Mouse (Mus musculus): ENCODE results near the gene Gm20517. TPM values are rescaled to one million over a fixed set of nuclear protein-coding genes. Genes with fewer than 3 reads are reported as not detected.

Gene Gm20517
- polyA plus RNA-seq, 1 experiment from 2014 or later = 1.8 TPM

- Histone ChIP-seq H3K9me3 (no peaks in the 10 kb centered on the region), H3K27me3 (peaks cover 31% of the 10 kb centered on the region), H3K4me2 (replicated peaks) (no peak overlapping the region), H3K4me3 (no peak overlapping the region), H3K27ac (no peak overlapping the region), H3K9ac (no peak overlapping the region), H3K4me1 (peaks cover 9% of the 10 kb centered on the region; the same call in 1 of the 2 replicates), H3K36me3 (peaks cover 35% of the 10 kb centered on the region)
- WGBS = 63% methylated on average over 1 of the region's 1 CpGs
- ATAC-seq (ENCODE audit: low FRiP score, low read depth) = no peak
Observed at GRCm38 (mm10) chr17:47706196-47706595, 94.8 kb downstream of the Gm20517 start.

- Histone ChIP-seq H3K9me3 (no peaks in the 10 kb centered on the region), H3K27ac (no peak overlapping the region), H3K9ac (no peak overlapping the region), H3K4me1 (peaks cover 5% of the 10 kb centered on the region; the same call in 1 of the 2 replicates), H3K4me2 (replicated peaks) (no peak overlapping the region), H3K27me3 (peaks cover 17% of the 10 kb centered on the region), H3K36me3 (peaks cover 17% of the 10 kb centered on the region), H3K4me3 (no peak overlapping the region)
- ATAC-seq (ENCODE audit: low FRiP score, low read depth) = no peak
- 70% methylated on average over 3 of the region's 3 CpGs for WGBS
Observed at GRCm38 (mm10) chr17:47707961-47708360, 96.6 kb downstream of the Gm20517 start.

- Histone ChIP-seq H3K27ac (no peak overlapping the region), H3K4me3 (no peak overlapping the region), H3K4me2 (replicated peaks) (no peak overlapping the region), H3K36me3 (peaks cover 7% of the 10 kb centered on the region; the same call in 1 of the 2 replicates), H3K4me1 (no peaks in the 10 kb centered on the region; the same call in 1 of the 2 replicates), H3K9me3 (no peaks in the 10 kb centered on the region), H3K27me3 (peaks cover 7% of the 10 kb centered on the region; the same call in 1 of the 2 replicates), H3K9ac (no peak overlapping the region)
- 74% methylated on average over 4 of the region's 4 CpGs for WGBS
- ATAC-seq (ENCODE audit: low FRiP score, low read depth) = no peak
Observed at GRCm38 (mm10) chr17:47708972-47709371, 97.6 kb downstream of the Gm20517 start.

GRCm38 (mm10) chr17:47710036-47710435, 98.6 kb downstream of the Gm20517 start:
- Histone ChIP-seq H3K27ac (no peak overlapping the region), H3K27me3 (no peaks in the 10 kb centered on the region), H3K9me3 (no peaks in the 10 kb centered on the region), H3K4me1 (no peaks in the 10 kb centered on the region; the same call in 1 of the 2 replicates), H3K9ac (no peak overlapping the region), H3K4me2 (replicated peaks) (no peak overlapping the region), H3K36me3 (0 out of 2 replicates have a peak, but pooled peaks cover 2% of the 10 kb centered on the region), H3K4me3 (no peak overlapping the region)
- 61% methylated on average over 3 of the region's 3 CpGs for WGBS
- no peak for ATAC-seq (ENCODE audit: low FRiP score, low read depth)

- WGBS = 77% methylated on average over 6 of the region's 6 CpGs
- H3K4me1 ChIP-seq = no peaks in the 10 kb centered on the region; the same call in 1 of the 2 replicates
- no peak for ATAC-seq (ENCODE audit: low FRiP score, low read depth)
Observed at GRCm38 (mm10) chr17:47711883-47712282, 100.5 kb downstream of the Gm20517 start.

GRCm38 (mm10) chr17:47712889-47713571, 101.6 kb downstream of the Gm20517 start:
- H3K4me2 ChIP-seq (replicated peaks) = no peak overlapping the region

More at GRCm38 (mm10) chr17:47711883-47712282, 100.5 kb downstream of the Gm20517 start:
- H3K4me3 ChIP-seq = no peak overlapping the region
- no peaks in the 10 kb centered on the region for H3K36me3 ChIP-seq
- H3K4me2 ChIP-seq (replicated peaks) = no peak overlapping the region
- no peaks in the 10 kb centered on the region for H3K27me3 ChIP-seq
- no peak overlapping the region for H3K27ac ChIP-seq
- H3K9ac ChIP-seq = no peak overlapping the region
- H3K9me3 ChIP-seq = no peaks in the 10 kb centered on the region

GRCm38 (mm10) chr17:47715037-47715436, 103.6 kb downstream of the Gm20517 start:
- ATAC-seq (ENCODE audit: low FRiP score, low read depth) = no peak
- Histone ChIP-seq H3K9ac (no peak overlapping the region), H3K27ac (no peak overlapping the region), H3K36me3 (no peaks in the 10 kb centered on the region), H3K27me3 (no peaks in the 10 kb centered on the region), H3K4me1 (no peaks in the 10 kb centered on the region; the same call in 1 of the 2 replicates), H3K9me3 (no peaks in the 10 kb centered on the region), H3K4me3 (no peak overlapping the region), H3K4me2 (replicated peaks) (no peak overlapping the region)
- 59% methylated on average over 3 of the region's 3 CpGs for WGBS

More at GRCm38 (mm10) chr17:47712889-47713571, 101.6 kb downstream of the Gm20517 start:
- Histone ChIP-seq H3K36me3 (no peaks in the 10 kb centered on the region), H3K27ac (no peak overlapping the region), H3K9me3 (no peaks in the 10 kb centered on the region), H3K27me3 (no peaks in the 10 kb centered on the region), H3K4me1 (no peaks in the 10 kb centered on the region; the same call in 1 of the 2 replicates), H3K4me3 (no peak overlapping the region), H3K9ac (no peak overlapping the region)
- ATAC-seq (ENCODE audit: low FRiP score, low read depth) = no peak
- 67% methylated on average over 9 of the region's 22 CpGs for WGBS

- WGBS = 85% methylated on average over 4 of the region's 4 CpGs
- no peaks in the 10 kb centered on the region for H3K36me3 ChIP-seq
- no peak for ATAC-seq (ENCODE audit: low FRiP score, low read depth)
- H3K27me3 ChIP-seq = no peaks in the 10 kb centered on the region
- no peaks in the 10 kb centered on the region for H3K4me1 ChIP-seq
- no peak overlapping the region for H3K27ac ChIP-seq
- H3K9me3 ChIP-seq = no peaks in the 10 kb centered on the region
- H3K9ac ChIP-seq = no peak overlapping the region
- H3K4me3 ChIP-seq = no peak overlapping the region
- H3K4me2 ChIP-seq (replicated peaks) = no peak overlapping the region
Observed at GRCm38 (mm10) chr17:47721183-47721582, 109.8 kb downstream of the Gm20517 start.

GRCm38 (mm10) chr17:47726566-47726965, 115.2 kb downstream of the Gm20517 start, which contains the start of gene Pgc:
Gene Pgc (plus strand): TSS chr17:47726842.
- H3K9me3 ChIP-seq = no peaks in the 10 kb centered on the region
- no peak for ATAC-seq (ENCODE audit: low FRiP score, low read depth)
- no peak within 1 kb of the TSS for H3K4me3 ChIP-seq
- no peak within 1 kb of the TSS for H3K27ac ChIP-seq
- H3K4me2 ChIP-seq (replicated peaks) = no peak within 1 kb of the TSS
- no peak within 1 kb of the TSS for H3K9ac ChIP-seq
- WGBS = 74% methylated on average over 11 of the region's 11 CpGs
- no peaks in the 10 kb centered on the region for H3K36me3 ChIP-seq
- no peaks in the 10 kb centered on the region for H3K4me1 ChIP-seq
- H3K27me3 ChIP-seq = no peaks in the 10 kb centered on the region

- no peaks in the 10 kb centered on the region for H3K36me3 ChIP-seq
- no peak overlapping the region for H3K4me3 ChIP-seq
- H3K9ac ChIP-seq = no peak overlapping the region
- 60% methylated on average over 24 of the region's 24 CpGs for WGBS
- ATAC-seq (ENCODE audit: low FRiP score, low read depth) = no peak
- no peak overlapping the region for H3K4me2 ChIP-seq (replicated peaks)
- H3K27ac ChIP-seq = no peak overlapping the region
- no peaks in the 10 kb centered on the region for H3K4me1 ChIP-seq
- no peaks in the 10 kb centered on the region for H3K9me3 ChIP-seq
- H3K27me3 ChIP-seq = no peaks in the 10 kb centered on the region
Observed at GRCm38 (mm10) chr17:47730633-47731575, 119.5 kb downstream of the Gm20517 start.

All from limb, embryonic 13.5 days (tissue).